Mouse (Mus musculus): ENCODE data around the gene Krtap5-4.
"Not testable (repeated sequence)": the region's sequence is repeated elsewhere in the genome, so short reads cannot be mapped to it uniquely, and the experiment has no call there.

The Krtap5-4 gene

GRCm38 (mm10) chr7:142321637-142322306 lies 18.4 kb downstream of the Krtap5-4 start:
- in situ Hi-C loops (cut with MboI, MseI) = not testable (repeated sequence)

GRCm38 (mm10) chr7:142322641-142323040 lies 19.3 kb downstream of the Krtap5-4 start:
- in situ Hi-C loops (cut with MboI, MseI) = no loop called here

- in situ Hi-C loops (cut with MboI, MseI) = no loop called here
These were observed 20.2 kb downstream of the Krtap5-4 start for GRCm38 (mm10) chr7:142323396-142324117.

GRCm38 (mm10) chr7:142326714-142327445 lies 23.5 kb downstream of the Krtap5-4 start:
- in situ Hi-C loops (cut with MboI, MseI) = no loop called here

- in situ Hi-C loops (cut with MboI, MseI) = no loop called here
These were observed 25.2 kb downstream of the Krtap5-4 start for GRCm38 (mm10) chr7:142328507-142328906.

GRCm38 (mm10) chr7:142330271-142330724 lies 26.9 kb downstream of the Krtap5-4 start:
- in situ Hi-C loops (cut with MboI, MseI) = loop anchor here (5.0 kb wide), 1 partner anchor 347 kb away; no protein-coding TSS in a partner anchor

GRCm38 (mm10) chr7:142331281-142331680 lies 27.9 kb downstream of the Krtap5-4 start:
- in situ Hi-C loops (cut with MboI, MseI) = loop anchor here (5.0 kb wide), 1 partner anchor 346 kb away; no protein-coding TSS in a partner anchor

GRCm38 (mm10) chr7:142332741-142333140 lies 29.4 kb downstream of the Krtap5-4 start:
- in situ Hi-C loops (cut with MboI, MseI) = loop anchor here (5.0 kb wide), 1 partner anchor 345 kb away; no protein-coding TSS in a partner anchor

- in situ Hi-C loops (cut with MboI, MseI) = loop anchor here (5.0 kb wide), 1 partner anchor 343 kb away; no protein-coding TSS in a partner anchor
These were observed 30.9 kb downstream of the Krtap5-4 start for GRCm38 (mm10) chr7:142334246-142334645.

- in situ Hi-C loops (cut with MboI, MseI) = loop anchor here (5.0 kb wide), 3 partner anchors 97 to 247 kb away; partner anchors contain the start of genes Syt8 and Tnnt3
These were observed 31.8 kb downstream of the Krtap5-4 start for GRCm38 (mm10) chr7:142335151-142335550.

- in situ Hi-C loops (cut with MboI, MseI) = loop anchor here (5.0 kb wide), 1 partner anchor 47 kb away; the partner anchor contains the start of gene Ctsd
These were observed 37.1 kb downstream of the Krtap5-4 start for GRCm38 (mm10) chr7:142340269-142340970.

- in situ Hi-C loops (cut with MboI, MseI) = loop anchor here (5.0 kb wide), 1 partner anchor 46 kb away; the partner anchor contains the start of gene Ctsd
These were observed 38.4 kb downstream of the Krtap5-4 start for GRCm38 (mm10) chr7:142341564-142342246.

GRCm38 (mm10) chr7:142342247-142342640 lies 38.9 kb downstream of the Krtap5-4 start:
- in situ Hi-C loops (cut with MboI, MseI) = loop anchor here (5.0 kb wide), 1 partner anchor 45 kb away; the partner anchor contains the start of gene Ctsd

GRCm38 (mm10) chr7:142347542-142347941 lies 44.2 kb downstream of the Krtap5-4 start:
- in situ Hi-C loops (cut with MboI, MseI) = no loop called here

GRCm38 (mm10) chr7:142349308-142349961 lies 46.1 kb downstream of the Krtap5-4 start:
- in situ Hi-C loops (cut with MboI, MseI) = no loop called here

GRCm38 (mm10) chr7:142351569-142351968 lies 48.2 kb downstream of the Krtap5-4 start:
- in situ Hi-C loops (cut with MboI, MseI) = no loop called here

GRCm38 (mm10) chr7:142353854-142354253 lies 50.5 kb downstream of the Krtap5-4 start:
- in situ Hi-C loops (cut with MboI, MseI) = no loop called here

Measured in regulatory T cell (primary cell).